Mouse (Mus musculus) yolk sac, embryonic 10.5 days (tissue): ENCODE measurements around the gene Dock8.

Experiments used
- DNase-seq: peaks from one replicate; pipeline ENCODE4 v3.0.0-alpha.2; 2017; ENCODE audit warnings: low spot score

Dock8 gene

GRCm38 (mm10) chr19:25123031-25123430, 123.7 kb downstream of the Dock8 start:
- DNase-seq, result no peak

DNA sequence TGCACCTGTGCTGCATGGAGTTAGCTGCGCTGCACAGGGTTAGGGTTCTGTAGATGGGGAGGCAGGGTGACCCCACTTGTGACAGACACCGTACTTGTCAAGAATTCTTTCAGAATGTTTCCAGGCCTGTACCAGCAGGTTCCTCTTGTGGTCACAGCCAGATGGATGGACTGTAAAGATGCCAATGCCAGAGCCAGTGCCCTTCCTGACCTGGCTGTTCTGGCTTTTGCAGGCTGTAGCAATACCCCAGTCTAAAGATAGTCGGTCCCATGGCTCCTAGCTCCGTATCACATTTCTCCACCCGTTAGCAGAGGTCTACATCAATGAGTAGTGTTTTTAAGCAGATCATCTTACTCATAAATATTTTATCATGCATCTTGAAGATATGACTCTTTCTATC, 124.1 kb downstream of the Dock8 start:
- no peak for DNase-seq

GRCm38 (mm10) chr19:25132322-25132721, 133.0 kb downstream of the Dock8 start:
- no peak for DNase-seq

DNA sequence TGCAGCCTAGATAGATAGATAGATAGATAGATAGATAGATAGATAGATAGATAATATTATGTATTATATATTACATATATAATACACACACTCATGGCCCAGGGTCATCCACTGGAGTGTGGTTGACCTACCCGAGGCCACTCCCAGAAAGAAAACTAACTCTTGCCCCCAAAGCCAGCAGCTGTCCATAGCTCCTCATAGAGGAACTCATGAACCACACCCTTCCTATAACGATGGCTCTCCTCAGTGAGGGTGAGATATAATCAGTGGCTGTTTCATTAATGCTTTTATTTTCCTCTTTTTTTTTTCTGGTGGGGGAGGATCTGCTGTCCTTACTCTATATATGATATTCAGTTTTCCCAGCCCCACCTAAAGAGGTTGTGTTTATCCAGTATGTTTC, 134.6 kb downstream of the Dock8 start:
- no peak for DNase-seq

DNA sequence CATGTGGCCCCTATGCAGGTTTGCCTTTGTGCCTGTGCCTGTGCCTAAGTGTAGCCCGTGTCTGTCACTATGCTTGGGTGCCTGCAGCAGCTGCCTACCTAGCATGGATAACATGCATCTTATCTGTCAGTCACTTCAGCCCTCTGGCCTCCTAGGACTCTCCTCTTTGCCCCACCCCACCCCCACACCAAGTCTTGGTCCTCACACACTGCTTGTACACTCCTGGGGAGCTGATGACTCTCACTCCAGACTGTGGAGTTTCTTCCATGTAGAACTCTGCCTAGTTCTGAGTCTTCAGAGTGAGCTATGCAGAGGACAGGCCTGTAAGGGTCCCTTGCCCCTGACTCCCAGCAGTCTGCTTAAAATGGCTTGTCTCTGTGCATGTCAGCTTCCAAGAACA, 136.8 kb downstream of the Dock8 start:
- no peak for DNase-seq

DNA sequence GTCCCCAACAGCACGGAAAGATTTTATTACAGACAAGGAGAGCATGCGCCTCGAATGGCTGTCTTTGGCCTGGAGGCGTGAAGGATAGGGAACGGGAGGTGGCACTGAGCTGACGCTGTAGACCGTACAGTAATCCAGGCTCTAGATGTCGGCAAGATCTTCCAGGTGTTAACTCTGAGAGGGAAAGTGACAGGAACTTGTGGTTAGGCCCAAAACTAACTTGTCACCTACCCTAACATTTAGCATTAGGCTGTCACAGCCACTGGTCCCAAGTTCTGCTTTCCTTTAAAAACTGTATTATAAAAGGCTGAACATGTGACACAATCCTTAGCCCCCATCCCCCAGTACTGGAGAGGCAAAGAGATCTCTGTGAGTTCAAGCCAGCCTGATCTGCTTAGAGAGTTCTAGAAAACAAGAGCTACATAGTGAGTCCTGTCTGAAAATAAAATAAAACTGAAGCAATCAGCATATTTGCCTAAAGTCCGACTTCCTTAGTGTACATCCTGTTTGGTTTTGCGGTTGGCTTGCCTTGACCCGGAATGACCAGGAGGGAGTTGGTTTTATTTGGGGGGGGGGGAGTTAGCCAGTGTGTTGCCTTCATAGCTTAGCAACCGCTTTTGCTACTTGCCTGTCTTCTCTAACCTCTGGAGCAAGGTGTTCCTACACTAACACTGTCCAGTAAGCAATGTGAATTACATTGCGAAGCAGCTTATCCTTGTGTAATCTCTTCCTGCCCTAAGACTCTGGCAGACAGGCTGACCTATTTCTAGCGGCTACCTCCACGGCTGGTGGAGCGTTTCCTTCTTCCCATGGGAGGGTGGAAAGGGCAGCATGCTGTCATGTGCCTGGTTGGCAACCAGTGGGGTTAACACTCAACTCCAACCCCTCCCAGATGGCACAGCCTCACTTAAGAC, 138.8 kb downstream of the Dock8 start:
- no peak for DNase-seq

GRCm38 (mm10) chr19:25144110-25145028, 145.0 kb downstream of the Dock8 start:
- no peak for DNase-seq

DNA sequence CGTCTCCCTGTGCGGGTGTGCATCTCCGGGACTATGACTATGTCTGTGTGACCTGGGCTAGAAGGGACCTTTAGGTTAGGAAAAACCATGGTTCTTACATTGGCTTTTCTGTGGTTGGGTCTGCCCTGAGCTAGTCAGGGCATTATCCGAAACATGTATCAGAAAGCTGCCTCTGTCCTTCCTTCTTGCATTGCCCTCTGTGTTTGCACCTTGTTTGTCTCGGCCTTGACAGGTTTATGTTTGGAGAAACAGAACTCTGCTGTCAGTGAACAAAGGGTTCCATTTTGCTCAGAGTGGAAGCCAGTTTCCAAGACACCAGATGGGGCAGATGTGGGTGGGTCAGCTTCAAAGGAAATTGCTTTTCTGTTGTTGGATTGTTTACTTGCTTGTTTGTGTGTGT, 145.8 kb downstream of the Dock8 start:
- DNase-seq, result no peak

DNA sequence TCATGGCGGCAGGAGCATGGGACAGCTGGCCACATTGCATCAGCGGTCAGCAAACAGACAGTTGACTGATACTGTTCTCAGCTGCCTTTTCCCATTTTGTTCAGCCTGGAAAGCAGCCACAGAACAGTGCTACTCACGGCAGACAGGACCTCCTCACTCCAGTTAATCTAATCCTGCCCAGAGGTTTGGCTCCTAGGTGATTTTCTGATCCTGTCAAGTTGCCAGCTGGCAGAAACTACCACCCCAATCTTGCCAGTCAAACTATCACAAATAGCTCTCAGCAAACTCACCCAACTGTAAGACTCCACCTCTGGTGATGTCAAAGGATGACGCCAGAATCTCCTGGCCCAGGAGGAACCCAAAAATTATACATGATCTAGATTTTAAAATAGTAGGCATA, 146.8 kb downstream of the Dock8 start:
- DNase-seq, result no peak

- DNase-seq, result no peak
Measured at GRCm38 (mm10) chr19:25149788-25150187, 150.5 kb downstream of the Dock8 start.

DNA sequence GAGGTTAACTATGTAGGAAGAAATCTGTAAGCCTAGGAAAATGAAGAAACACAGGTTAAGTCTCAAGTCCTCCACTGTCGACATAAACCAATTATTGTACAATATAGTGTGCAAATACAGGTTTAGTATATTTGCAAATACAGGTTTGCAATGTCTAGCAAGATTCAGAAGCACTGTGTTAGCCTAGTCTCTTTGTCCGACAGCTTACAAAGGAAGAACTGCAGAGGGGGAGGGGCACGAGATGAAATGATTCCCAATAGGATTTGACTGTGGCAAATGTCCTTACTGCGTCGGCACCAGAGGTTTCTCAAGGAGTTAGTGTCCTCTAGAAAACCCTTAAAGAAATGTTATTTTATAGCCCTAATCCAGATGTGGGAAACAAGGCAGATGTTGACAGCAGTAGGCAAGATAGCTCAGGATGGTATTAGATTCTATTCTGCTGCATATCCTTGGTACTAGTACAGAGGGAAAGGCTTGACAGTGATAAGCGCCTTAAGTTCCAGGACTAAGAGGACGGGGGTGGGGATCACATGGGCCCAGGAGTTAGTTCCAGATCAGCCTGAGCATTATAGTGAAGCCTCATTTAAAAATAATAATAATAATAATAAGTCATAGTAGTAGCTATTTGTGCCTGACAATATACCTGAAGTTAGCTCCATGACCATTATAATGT, 155.3 kb downstream of the Dock8 start:
- DNase-seq, result no peak

- DNase-seq, result no peak
Measured at GRCm38 (mm10) chr19:25155250-25155649, 155.9 kb downstream of the Dock8 start.

DNA sequence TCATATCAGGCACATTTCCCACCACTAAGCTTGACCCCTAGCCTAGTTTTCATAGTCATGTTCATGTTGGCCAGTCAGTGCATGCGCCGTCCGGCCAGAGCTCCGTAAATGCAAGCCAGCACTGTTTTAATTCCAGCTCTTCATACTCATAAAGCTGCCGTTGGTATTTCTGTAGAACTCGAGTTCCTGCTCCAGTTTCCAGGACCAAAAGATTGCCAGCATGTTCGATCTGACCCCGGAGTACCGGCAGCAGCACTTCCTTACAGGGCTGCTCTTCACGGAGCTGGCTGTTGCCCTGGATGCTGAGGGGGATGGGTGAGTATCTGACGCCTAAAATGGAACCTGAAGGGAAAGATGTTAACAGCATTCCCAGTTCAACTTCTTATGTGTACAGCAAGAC, 156.4 kb downstream of the Dock8 start:
- DNase-seq, result no peak

- DNase-seq, result no peak
Measured at GRCm38 (mm10) chr19:25162270-25162669, 162.9 kb downstream of the Dock8 start.

GRCm38 (mm10) chr19:25163426-25163825, 164.1 kb downstream of the Dock8 start:
- no peak for DNase-seq

GRCm38 (mm10) chr19:25166412-25166811, 167.1 kb downstream of the Dock8 start:
- DNase-seq, result no peak

DNA sequence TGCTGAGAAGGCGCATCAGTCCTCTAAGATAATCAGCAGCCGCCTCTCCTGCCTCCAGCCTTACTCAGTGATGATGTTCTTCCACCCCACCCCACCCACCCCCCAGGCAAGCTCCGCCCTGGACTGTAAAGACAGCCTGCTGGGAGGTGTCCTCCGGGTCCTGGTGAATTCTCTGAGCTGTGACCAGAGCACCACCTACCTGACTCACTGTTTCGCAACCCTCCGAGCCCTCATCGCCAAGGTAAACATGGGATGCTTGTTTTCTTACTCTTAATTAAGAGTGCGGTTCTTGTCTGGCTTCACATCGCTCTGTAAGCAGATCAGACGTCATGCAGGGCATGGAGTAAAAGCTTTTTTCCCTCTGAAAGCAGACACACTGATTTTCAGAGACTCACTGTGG, 172.1 kb downstream of the Dock8 start:
- no peak for DNase-seq

DNA sequence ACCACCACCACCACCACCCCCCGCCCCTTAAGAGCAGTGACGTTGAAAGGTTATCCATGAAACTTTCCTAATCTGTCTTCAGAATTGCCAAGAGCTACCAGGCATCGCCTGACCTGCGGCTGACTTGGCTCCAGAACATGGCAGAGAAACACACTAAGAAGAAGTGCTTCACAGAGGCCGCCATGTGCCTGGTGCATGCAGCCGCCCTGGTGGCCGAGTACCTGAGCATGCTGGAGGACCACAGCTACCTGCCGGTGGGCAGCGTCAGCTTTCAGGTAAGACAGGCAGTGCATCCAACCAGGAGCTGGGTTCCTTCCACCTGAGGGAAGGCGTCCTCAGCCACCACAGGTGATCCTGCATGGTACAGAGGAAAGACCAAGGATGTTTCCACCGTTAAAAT, 177.4 kb downstream of the Dock8 start:
- no peak for DNase-seq

DNA sequence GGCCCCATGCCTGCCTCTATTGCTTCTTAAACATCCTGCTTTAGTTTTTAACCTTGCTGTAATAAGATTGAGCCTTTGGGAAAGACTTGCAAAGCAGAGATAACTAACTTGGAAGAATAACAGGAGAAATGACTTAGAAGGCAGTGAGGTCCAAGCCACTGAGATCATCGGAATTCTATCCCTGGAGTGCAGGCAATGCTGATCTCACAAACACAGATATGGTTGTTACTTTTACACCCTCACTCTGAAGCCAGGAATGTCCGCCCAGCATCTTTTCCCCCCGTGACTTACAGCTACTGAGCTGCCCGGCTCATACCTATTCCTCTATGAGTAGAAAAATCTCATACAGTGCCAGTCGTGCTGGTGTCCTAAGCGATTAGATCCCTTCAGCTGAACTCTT, 180.7 kb downstream of the Dock8 start:
- DNase-seq, result no peak

DNA sequence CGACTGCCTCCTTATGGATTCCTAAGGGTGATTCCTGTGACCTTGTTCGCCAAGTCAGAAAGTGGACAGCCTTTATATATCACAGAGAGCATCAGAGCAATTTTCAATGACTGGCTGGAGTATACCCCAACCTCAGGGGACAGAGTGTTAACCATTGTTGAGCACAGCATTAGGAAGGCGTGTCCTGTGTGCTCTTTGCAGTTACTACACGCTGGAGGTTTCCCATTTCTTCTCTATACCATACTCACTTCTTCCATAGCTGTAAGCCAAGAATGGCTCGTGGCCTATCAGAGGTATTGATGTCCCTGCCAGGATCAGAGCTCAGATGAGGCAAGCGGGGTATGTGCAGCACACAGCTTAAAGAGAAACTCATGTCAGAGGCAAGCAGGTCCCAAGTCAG, 181.2 kb downstream of the Dock8 start:
- no peak for DNase-seq

DNA sequence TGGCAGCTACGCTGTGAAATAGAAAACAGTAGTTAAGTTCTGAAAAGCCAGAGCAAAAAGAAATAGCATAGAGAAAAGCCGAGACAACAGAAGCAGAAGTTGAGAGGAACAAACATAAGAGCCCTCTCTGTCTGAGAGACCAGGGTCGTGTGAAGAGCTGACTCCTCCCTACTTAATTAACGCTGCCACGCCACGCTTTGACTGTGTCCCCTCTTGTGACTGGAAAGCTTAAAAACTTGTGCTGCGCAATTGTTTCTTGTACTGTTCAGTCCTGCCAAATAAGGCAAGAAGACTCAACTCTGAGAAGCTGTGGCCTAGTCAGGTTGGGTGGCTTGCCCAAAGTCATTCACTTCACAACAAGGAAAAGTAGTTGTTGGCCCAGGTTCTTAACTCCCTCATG, 184.7 kb downstream of the Dock8 start:
- DNase-seq, result no peak

DNA sequence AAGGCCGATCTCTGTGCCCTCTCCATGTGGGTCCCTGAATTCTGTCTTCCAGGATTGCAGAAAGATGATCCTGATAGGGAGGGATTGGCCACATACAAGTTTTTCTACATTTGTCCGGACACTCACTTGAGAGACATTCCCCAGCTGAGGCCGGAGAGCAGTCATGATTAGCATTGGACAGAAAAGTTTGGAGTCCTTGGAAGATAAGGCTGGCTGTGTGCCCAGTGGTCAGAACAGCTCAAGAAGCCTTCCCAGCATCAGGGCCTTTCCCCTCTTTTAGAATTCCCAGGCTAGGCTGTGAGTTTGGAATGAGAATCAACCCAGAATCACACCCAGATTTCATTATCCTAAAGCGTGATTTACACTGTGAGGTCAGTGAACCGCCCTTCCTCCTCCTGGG, 187.0 kb downstream of the Dock8 start:
- DNase-seq, result no peak

- no peak for DNase-seq
Measured at GRCm38 (mm10) chr19:25187681-25188080, 188.3 kb downstream of the Dock8 start.
